Mouse (Mus musculus) liver, postnatal 0 days (tissue): Measurements from ENCODE around the gene Thsd4.

Source experiments
- CTCF ChIP-seq: sonication (generic); IDR thresholded peaks from 2 replicates; pipeline ENCODE4 v1.5.1; 2016; ENCODE audit warnings: antibody characterized with exemption, low read depth
- EP300 ChIP-seq: IDR thresholded peaks from 2 replicates; pipeline ENCODE4 v1.6.1; 2016; ENCODE audit warnings: antibody characterized with exemption, low read depth, mild to moderate bottlenecking

DNA sequence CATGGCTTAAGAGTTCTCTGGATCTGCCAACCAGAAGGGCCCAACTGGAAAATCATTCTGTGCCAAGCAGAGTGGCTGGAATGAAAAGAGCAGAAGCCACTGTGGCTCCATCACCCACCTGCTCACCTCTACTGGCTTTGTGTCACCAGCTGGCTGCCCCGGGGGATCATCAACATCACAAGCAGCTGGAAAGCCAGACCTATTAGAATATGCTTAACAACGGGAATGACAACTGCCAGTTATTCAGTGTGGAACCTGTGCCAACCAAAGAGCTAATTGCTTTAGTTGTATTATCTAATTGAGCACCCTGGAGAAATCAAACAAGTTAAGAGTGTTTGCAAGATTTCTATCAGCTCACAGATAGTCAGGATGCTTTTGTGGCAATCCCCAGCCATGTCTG is 87.8 kb downstream of the Thsd4 start:
- TF ChIP-seq CTCF (no peak), EP300 (no peak)
